Mouse (Mus musculus): Measurements from ENCODE around the gene Tagln3. TPM values are rescaled to one million over a fixed set of nuclear protein-coding genes. Genes with fewer than 3 reads are reported as not detected.

Gene Tagln3
- polyA plus RNA-seq, 1 experiment from 2014 or later = 26.0 TPM

- DNase-seq (ENCODE audit: low spot score) = peak; percentile 22
- H3K36me3 ChIP-seq (ENCODE audit: control insufficient read depth, insufficient read depth, low read length) = no peaks in the 10 kb centered on the region
- 0 out of 2 replicates have a peak, but pooled peaks cover 6% of the 10 kb centered on the region for H3K9me3 ChIP-seq (ENCODE audit: control insufficient read depth, low read length)
- no peak overlapping the region for H3K27ac ChIP-seq (replicated peaks; ENCODE audit: low read depth, low read length)
- no peak overlapping the region for H3K9ac ChIP-seq (ENCODE audit: low read depth, low read length)
- 83% methylated on average over 7 of the region's 7 CpGs for WGBS
- H3K27me3 ChIP-seq (replicated peaks; ENCODE audit: control insufficient read depth, insufficient read depth, low read length) = no peaks in the 10 kb centered on the region
- H3K4me3 ChIP-seq (ENCODE audit: low read depth, low read length) = no peak overlapping the region
- no peak overlapping the region for H3K4me2 ChIP-seq (ENCODE audit: low read depth, low read length)
- no peak for ATAC-seq (ENCODE audit: low read depth)
- no peaks in the 10 kb centered on the region for H3K4me1 ChIP-seq (ENCODE audit: control insufficient read depth, insufficient read depth, low read length)
Observed at GRCm38 (mm10) chr16:45711263-45711662, 13.1 kb downstream of the Tagln3 start.

GRCm38 (mm10) chr16:45699301-45699700 is 25.1 kb downstream of the Tagln3 start:
- H3K4me3 ChIP-seq (ENCODE audit: low read depth, low read length) = no peak overlapping the region
- no peaks in the 10 kb centered on the region for H3K36me3 ChIP-seq (ENCODE audit: control insufficient read depth, insufficient read depth, low read length)
- no peaks in the 10 kb centered on the region for H3K4me1 ChIP-seq (ENCODE audit: control insufficient read depth, insufficient read depth, low read length)
- DNase-seq (ENCODE audit: low spot score) (no peak), ATAC-seq (ENCODE audit: low read depth) (no peak)
- H3K27me3 ChIP-seq (replicated peaks; ENCODE audit: control insufficient read depth, insufficient read depth, low read length) = no peaks in the 10 kb centered on the region
- H3K9ac ChIP-seq (ENCODE audit: low read depth, low read length) = no peak overlapping the region
- H3K4me2 ChIP-seq (ENCODE audit: low read depth, low read length) = no peak overlapping the region
- WGBS = 66% methylated on average over 5 of the region's 5 CpGs
- H3K27ac ChIP-seq (replicated peaks; ENCODE audit: low read depth, low read length) = no peak overlapping the region
- H3K9me3 ChIP-seq (ENCODE audit: control insufficient read depth, low read length) = no peaks in the 10 kb centered on the region

- H3K36me3 ChIP-seq (ENCODE audit: control insufficient read depth, insufficient read depth, low read length) = no peaks in the 10 kb centered on the region
- H3K9me3 ChIP-seq (ENCODE audit: control insufficient read depth, low read length) = no peaks in the 10 kb centered on the region
- DNase-seq (ENCODE audit: low spot score) (no peak), ATAC-seq (ENCODE audit: low read depth) (no peak)
- no peak overlapping the region for H3K4me2 ChIP-seq (ENCODE audit: low read depth, low read length)
- WGBS = 77% methylated on average over 6 of the region's 6 CpGs
- no peak overlapping the region for H3K27ac ChIP-seq (replicated peaks; ENCODE audit: low read depth, low read length)
- no peaks in the 10 kb centered on the region for H3K4me1 ChIP-seq (ENCODE audit: control insufficient read depth, insufficient read depth, low read length)
- H3K27me3 ChIP-seq (replicated peaks; ENCODE audit: control insufficient read depth, insufficient read depth, low read length) = no peaks in the 10 kb centered on the region
- H3K4me3 ChIP-seq (ENCODE audit: low read depth, low read length) = no peak overlapping the region
- no peak overlapping the region for H3K9ac ChIP-seq (ENCODE audit: low read depth, low read length)
Observed at GRCm38 (mm10) chr16:45697996-45698395, 26.4 kb downstream of the Tagln3 start.

GRCm38 (mm10) chr16:45695445-45696160 is 28.8 kb downstream of the Tagln3 start:
- 77% methylated on average over 9 of the region's 9 CpGs for WGBS
- no peak overlapping the region for H3K4me3 ChIP-seq (ENCODE audit: low read depth, low read length)
- no peaks in the 10 kb centered on the region for H3K36me3 ChIP-seq (ENCODE audit: control insufficient read depth, insufficient read depth, low read length)
- DNase-seq (ENCODE audit: low spot score) (no peak), ATAC-seq (ENCODE audit: low read depth) (no peak)
- H3K9ac ChIP-seq (ENCODE audit: low read depth, low read length) = no peak overlapping the region
- H3K27ac ChIP-seq (replicated peaks; ENCODE audit: low read depth, low read length) = no peak overlapping the region
- no peaks in the 10 kb centered on the region for H3K27me3 ChIP-seq (replicated peaks; ENCODE audit: control insufficient read depth, insufficient read depth, low read length)
- no peak overlapping the region for H3K4me2 ChIP-seq (ENCODE audit: low read depth, low read length)
- H3K9me3 ChIP-seq (ENCODE audit: control insufficient read depth, low read length) = no peaks in the 10 kb centered on the region
- H3K4me1 ChIP-seq (ENCODE audit: control insufficient read depth, insufficient read depth, low read length) = no peaks in the 10 kb centered on the region

GRCm38 (mm10) chr16:45693558-45693957 is 30.9 kb downstream of the Tagln3 start, which contains the start of gene Tmprss7:
Tmprss7 (minus strand) TSS chr16:45693658.
- no peak for DNase-seq (ENCODE audit: low spot score)
- H3K4me3 ChIP-seq (ENCODE audit: low read depth, low read length) = no peak within 1 kb of the TSS
- H3K4me2 ChIP-seq (ENCODE audit: low read depth, low read length) = no peak within 1 kb of the TSS
- WGBS = 66% methylated on average over 10 of the region's 10 CpGs
- no peaks in the 10 kb centered on the region for H3K36me3 ChIP-seq (ENCODE audit: control insufficient read depth, insufficient read depth, low read length)
- no peaks in the 10 kb centered on the region for H3K4me1 ChIP-seq (ENCODE audit: control insufficient read depth, insufficient read depth, low read length)
- no peak within 1 kb of the TSS for H3K27ac ChIP-seq (replicated peaks; ENCODE audit: low read depth, low read length)
- H3K9ac ChIP-seq (ENCODE audit: low read depth, low read length) = no peak within 1 kb of the TSS
- H3K9me3 ChIP-seq (ENCODE audit: control insufficient read depth, low read length) = no peaks in the 10 kb centered on the region
- ATAC-seq (ENCODE audit: low read depth) = no peak
- no peaks in the 10 kb centered on the region for H3K27me3 ChIP-seq (replicated peaks; ENCODE audit: control insufficient read depth, insufficient read depth, low read length)

GRCm38 (mm10) chr16:45692851-45693250 is 31.6 kb downstream of the Tagln3 start:
- H3K27ac ChIP-seq (replicated peaks; ENCODE audit: low read depth, low read length) = no peak overlapping the region
- H3K9ac ChIP-seq (ENCODE audit: low read depth, low read length) = no peak overlapping the region
- ATAC-seq (ENCODE audit: low read depth) = no peak
- no peaks in the 10 kb centered on the region for H3K4me1 ChIP-seq (ENCODE audit: control insufficient read depth, insufficient read depth, low read length)
- no peak overlapping the region for H3K4me2 ChIP-seq (ENCODE audit: low read depth, low read length)
- no peaks in the 10 kb centered on the region for H3K36me3 ChIP-seq (ENCODE audit: control insufficient read depth, insufficient read depth, low read length)
- 65% methylated on average over 3 of the region's 3 CpGs for WGBS
- H3K27me3 ChIP-seq (replicated peaks; ENCODE audit: control insufficient read depth, insufficient read depth, low read length) = no peaks in the 10 kb centered on the region
- DNase-seq (ENCODE audit: low spot score) = no peak
- no peak overlapping the region for H3K4me3 ChIP-seq (ENCODE audit: low read depth, low read length)
- H3K9me3 ChIP-seq (ENCODE audit: control insufficient read depth, low read length) = no peaks in the 10 kb centered on the region

GRCm38 (mm10) chr16:45690178-45690577 is 34.2 kb downstream of the Tagln3 start:
- Histone ChIP-seq H3K9ac (ENCODE audit: low read depth, low read length) (no peak overlapping the region), H3K9me3 (ENCODE audit: control insufficient read depth, low read length) (no peaks in the 10 kb centered on the region), H3K4me1 (ENCODE audit: control insufficient read depth, insufficient read depth, low read length) (no peaks in the 10 kb centered on the region), H3K4me3 (ENCODE audit: low read depth, low read length) (no peak overlapping the region), H3K27me3 (replicated peaks; ENCODE audit: control insufficient read depth, insufficient read depth, low read length) (no peaks in the 10 kb centered on the region), H3K36me3 (ENCODE audit: control insufficient read depth, insufficient read depth, low read length) (no peaks in the 10 kb centered on the region), H3K27ac (replicated peaks; ENCODE audit: low read depth, low read length) (no peak overlapping the region), H3K4me2 (ENCODE audit: low read depth, low read length) (no peak overlapping the region)
- ATAC-seq (ENCODE audit: low read depth) = no peak
- DNase-seq (ENCODE audit: low spot score) = peak; percentile 46
- WGBS = 33% methylated on average over 4 of the region's 4 CpGs

GRCm38 (mm10) chr16:45686833-45687232 is 37.6 kb downstream of the Tagln3 start:
- Histone ChIP-seq H3K4me1 (ENCODE audit: control insufficient read depth, insufficient read depth, low read length) (no peaks in the 10 kb centered on the region), H3K9me3 (ENCODE audit: control insufficient read depth, low read length) (no peaks in the 10 kb centered on the region), H3K4me2 (ENCODE audit: low read depth, low read length) (no peak overlapping the region), H3K27ac (replicated peaks; ENCODE audit: low read depth, low read length) (no peak overlapping the region), H3K4me3 (ENCODE audit: low read depth, low read length) (no peak overlapping the region), H3K36me3 (ENCODE audit: control insufficient read depth, insufficient read depth, low read length) (no peaks in the 10 kb centered on the region), H3K27me3 (replicated peaks; ENCODE audit: control insufficient read depth, insufficient read depth, low read length) (no peaks in the 10 kb centered on the region), H3K9ac (ENCODE audit: low read depth, low read length) (no peak overlapping the region)
- DNase-seq (ENCODE audit: low spot score) (no peak), ATAC-seq (ENCODE audit: low read depth) (no peak)
- WGBS = 87% methylated on average over 3 of the region's 3 CpGs

- Histone ChIP-seq H3K4me3 (ENCODE audit: low read depth, low read length) (no peak overlapping the region), H3K9ac (ENCODE audit: low read depth, low read length) (no peak overlapping the region), H3K27ac (replicated peaks; ENCODE audit: low read depth, low read length) (no peak overlapping the region), H3K4me1 (ENCODE audit: control insufficient read depth, insufficient read depth, low read length) (no peaks in the 10 kb centered on the region), H3K36me3 (ENCODE audit: control insufficient read depth, insufficient read depth, low read length) (no peaks in the 10 kb centered on the region), H3K27me3 (replicated peaks; ENCODE audit: control insufficient read depth, insufficient read depth, low read length) (no peaks in the 10 kb centered on the region), H3K4me2 (ENCODE audit: low read depth, low read length) (no peak overlapping the region), H3K9me3 (ENCODE audit: control insufficient read depth, low read length) (no peaks in the 10 kb centered on the region)
- ATAC-seq (ENCODE audit: low read depth) (no peak), DNase-seq (ENCODE audit: low spot score) (no peak)
- 69% methylated on average over 3 of the region's 3 CpGs for WGBS
Observed at GRCm38 (mm10) chr16:45685295-45685694, 39.1 kb downstream of the Tagln3 start.

All from embryonic facial prominence, embryonic 14.5 days (tissue).